Mouse (Mus musculus): ENCODE results near the gene Nagpa.
A peak's percentile ranks its signal among the peaks of the same experiment; 100 is the strongest.

- TF ChIP-seq CTCF (IDR thresholded peaks at IDR 0.05; ENCODE audit: control insufficient read depth, insufficient read depth, insufficient replicate concordance, low read depth, low read length): no peak
- TF ChIP-seq POLR2A (IDR thresholded peaks at IDR 0.05; ENCODE audit: control insufficient read depth, low read depth, low read length): peak; percentile 98
Observed at GRCm38 (mm10) chr16:5233418-5234313, 29.9 kb upstream of the Nagpa start, which contains the start of gene Alg1.
